Mouse (Mus musculus) ovary, postnatal 36 days (tissue): ENCODE measurements around the gene Cdt1.
"Not testable (repeated sequence)": the region's sequence is repeated elsewhere in the genome, so short reads cannot be mapped to it uniquely, and the experiment has no call there.

Experiments used
- DNase-seq: peaks from one replicate; pipeline ENCODE4 v3.0.0; 2022; ENCODE audit warnings: low spot score, mixed read lengths

The Cdt1 gene

GRCm38 (mm10) chr8:122550234-122550994 is 17.4 kb upstream of the Cdt1 start:
- peak; percentile 66 for DNase-seq

DNA sequence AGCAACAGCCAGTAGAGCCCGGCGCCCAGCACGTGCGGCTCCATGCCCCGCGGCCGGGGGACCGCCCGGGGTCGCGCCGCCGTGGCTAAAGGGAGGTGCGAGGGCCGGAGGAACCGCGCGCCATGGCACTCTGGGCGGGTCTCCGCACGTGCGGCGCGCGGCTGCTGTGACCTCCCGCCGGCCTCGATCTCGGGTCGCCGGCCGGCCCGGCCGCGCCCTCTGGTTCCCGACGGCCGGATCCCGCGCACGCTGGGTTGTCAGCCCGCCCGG is 16.9 kb upstream of the Cdt1 start:
- no peak for DNase-seq

GRCm38 (mm10) chr8:122551265-122552051 is 16.4 kb upstream of the Cdt1 start, which contains the start of gene Piezo1:
Piezo1 (minus strand) TSS chr8:122551329.
- peak; percentile 91 for DNase-seq

DNA sequence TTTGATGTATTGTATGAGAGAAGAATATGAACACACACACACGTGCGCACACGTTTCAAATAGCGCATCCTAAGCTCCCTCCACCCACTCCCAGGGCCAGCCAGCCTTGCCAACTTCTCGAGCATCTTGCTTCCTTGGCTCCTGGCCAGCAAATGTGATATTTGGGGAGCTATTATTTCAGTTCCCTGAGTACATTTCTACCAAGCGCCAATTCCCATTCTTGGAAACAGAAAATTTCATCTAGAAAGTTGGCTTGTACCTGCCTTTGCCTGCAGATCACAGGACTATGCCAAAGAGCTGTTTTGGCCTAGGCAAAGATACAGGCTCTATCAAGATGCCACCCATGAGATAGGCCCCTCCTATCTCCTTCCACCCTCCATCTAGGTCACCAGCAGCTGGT is 13.0 kb upstream of the Cdt1 start:
- no peak for DNase-seq

DNA sequence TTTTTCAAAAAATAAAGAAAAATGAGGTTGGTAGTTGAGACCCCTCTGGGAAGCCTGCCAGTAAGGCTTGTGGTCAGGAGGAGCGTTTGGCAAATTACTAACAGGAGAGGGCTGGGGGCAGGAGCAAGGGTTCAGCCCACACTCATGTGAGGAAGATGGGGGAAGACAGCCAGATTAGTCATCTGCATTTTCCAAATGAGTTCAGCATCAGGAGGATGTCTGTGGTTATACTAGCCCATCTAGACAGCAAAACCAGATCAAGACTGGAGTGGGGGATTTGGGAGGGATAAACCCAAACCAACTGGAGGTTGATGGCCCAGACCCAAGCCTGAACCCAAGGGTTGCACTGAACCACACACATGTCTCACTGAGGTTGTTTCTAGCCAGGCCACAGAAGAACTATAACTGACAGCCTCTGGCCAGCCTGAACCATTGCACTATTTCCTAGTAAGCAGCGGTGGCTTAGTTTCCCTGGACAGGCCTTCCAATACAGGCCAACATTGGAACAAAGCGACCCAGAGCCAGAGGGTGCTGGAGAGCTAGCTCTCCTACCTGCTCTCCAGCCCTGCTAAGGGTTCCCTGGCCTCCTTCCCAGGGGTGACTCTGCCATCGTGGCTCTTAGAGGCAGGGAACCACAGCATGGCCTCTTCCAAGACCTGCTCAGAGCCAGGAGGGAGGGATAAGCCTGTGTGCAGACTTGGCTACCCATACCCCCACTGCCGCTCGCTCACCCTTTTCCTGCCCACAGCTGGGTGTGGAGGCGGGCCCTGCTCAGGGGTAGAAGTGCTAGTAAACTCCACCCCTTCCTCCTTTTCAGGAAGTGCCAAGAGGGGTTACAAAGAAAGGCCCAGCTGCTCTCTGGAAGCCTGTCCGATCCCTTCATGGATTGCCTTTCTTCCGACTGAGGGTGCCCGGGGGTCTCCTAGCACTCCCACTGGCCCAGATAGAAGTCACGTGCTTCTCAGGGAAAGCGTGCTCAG is 11.5 kb upstream of the Cdt1 start:
- peak; percentile 52 for DNase-seq

DNA sequence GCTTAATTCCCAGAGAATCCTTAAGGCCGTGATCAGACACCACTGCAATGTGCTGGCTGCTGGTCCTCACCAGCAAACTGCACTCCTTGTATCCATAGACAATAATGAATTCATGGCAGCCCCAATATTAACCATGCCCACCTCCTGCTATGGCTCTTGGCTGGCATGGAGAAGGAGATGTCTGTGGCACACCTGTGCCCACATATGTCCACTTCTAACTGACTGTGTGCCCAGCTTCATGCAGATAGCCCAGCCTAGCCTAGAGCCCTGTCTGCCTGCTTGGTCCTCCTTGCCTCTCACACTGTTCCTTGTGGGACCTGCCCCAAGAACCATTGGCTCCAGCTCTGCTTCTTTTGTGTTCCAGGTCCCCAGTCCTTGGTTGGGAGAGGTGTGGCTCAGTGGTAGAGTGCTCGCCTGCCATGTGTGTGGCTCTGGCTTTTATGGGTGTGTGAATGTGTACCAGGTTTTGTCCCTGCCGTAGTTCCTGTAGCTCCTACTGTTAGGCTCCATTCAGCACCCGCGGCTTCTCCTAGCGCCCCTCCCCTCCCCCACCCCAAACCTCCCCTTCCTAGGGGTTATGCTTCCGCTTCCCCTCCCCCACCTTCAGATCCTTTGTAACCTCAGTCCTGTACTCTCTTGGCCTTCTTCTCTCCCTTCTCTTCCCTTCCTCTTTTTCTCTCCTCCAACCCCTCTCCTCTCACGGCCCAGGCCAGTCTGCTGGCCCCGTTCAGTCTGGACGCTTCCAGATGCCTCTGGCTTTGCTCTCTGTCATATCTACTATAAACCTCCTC is 10.4 kb upstream of the Cdt1 start:
- no peak for DNase-seq

- DNase-seq: no peak
Observed at GRCm38 (mm10) chr8:122558671-122559349, 9.0 kb upstream of the Cdt1 start.

DNA sequence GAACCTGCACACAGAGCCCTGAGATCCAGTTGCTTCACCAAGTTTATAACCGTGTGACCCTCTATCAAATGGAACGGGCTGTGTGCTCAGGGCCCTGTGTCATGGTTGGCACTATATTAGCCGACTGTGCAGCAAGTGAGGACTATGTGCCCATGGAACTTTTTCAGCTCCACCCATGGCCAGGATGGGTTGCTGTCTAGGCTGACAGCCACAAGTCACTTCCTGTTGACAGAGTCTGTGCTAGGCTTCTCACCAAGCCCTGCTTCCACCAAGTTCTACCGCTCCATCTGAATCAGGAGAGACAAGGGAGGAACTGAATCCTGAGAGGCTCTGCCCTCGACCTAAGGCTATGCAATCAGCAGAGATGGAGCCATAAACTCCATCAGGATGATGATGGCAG is 6.6 kb upstream of the Cdt1 start:
- no peak for DNase-seq

DNA sequence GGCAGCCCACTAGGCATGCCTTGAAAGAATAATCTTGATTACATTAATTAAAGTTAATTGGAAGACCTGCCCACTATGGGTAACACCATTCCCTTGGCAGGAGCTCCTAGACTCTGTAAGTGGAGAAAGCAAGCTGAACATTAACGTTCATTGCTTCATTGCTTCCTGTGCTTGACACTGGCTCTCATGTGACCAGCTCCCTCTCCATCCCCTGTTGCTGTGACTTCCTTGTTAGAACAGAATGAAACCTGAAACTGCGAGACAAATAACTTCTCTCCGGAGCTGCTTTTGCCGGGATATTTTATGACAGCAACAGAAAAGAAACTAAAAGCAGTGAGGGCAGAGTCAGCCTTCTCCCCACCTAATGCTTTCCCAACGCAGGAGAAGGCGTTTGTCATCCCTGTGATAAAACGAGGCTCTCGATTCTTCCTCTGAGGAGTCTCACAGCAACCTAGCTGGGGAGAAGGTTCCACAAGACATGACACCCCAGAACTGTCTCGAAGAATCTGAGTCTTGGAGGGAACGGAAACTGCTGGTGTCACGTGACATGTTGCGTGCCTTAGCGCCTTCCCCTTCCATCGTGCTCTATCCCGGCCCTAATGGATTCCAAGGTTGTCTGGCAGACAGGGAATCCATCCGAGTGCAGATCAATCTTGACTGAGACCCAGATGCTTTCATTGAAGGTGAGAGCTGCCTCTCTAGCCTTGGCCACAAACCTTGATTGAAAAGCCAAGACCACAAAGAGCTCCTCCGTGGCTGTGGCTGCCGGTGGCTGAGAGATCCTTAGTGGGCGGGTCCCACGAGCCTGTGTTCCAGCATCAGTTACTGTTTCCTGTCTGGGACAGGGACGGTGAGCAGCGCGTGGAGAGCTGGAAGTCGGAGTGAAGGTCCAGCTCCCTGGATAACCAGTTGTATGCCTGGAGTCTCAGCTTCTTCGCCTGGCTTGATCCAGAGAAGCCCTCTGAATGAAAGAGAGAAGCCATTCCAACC is 3.2 kb upstream of the Cdt1 start:
- DNase-seq: no peak

DNA sequence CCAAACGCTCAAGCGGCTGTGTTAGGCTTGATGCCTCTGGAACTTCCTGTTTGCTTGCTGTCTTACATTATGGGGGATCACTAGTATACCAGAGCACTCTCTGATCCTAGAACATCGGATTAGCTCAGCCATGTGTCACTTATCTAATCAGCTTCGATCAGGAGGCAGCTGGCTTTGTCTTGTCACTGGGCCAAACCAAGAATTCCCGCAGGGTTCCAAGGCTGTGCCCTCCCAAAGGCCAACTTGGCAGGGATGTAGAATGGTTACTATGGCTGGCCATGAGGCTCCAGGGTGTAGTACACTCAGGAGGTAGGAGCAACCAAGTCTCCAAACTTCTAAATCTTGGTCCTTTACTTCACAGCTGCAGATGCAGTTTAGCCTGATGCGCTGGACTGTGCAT is 1.0 kb upstream of the Cdt1 start:
- peak; percentile 28 for DNase-seq

DNA sequence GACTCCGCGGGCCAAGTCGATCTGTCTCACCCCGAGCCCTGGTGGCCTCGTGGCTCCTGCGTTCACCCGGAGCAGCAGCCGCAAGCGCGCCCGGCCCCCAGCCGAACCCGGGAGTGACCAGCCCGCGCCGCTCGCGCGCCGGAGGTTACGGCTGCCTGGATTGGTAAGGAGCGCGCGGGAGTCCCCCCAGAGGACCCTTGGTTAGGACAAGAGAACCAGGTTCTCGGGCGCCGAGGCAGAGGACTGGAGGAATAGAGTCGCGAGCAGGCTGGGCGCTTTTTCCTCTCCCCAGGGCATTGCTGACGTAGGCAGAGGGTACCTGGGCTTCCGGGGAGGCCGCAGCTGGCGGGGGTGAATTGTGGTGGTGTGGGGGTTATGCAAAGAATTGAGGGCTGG is 292 bp downstream of the Cdt1 start:
- DNase-seq: no peak

DNA sequence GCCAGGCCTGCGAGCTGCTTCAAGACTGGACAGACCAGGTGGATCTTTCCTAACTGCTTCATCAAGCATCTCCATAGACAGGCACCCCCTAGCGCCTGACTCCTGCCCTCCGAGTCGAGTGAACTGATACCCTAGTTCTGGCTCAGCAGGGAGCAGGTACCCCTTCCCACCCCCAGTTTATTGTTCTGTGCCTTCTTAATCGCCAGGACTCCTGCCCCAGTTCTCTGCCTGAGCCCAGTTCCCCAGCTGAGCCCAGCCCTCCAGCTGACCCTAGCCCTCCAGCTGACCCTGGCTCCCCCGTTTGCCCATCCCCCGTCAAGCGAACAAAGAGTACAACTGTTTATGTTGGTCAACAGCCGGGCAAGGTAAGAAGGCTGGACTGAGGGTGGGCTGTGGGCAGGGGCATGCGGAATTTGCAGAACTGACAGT is 1.1 kb downstream of the Cdt1 start:
- no peak for DNase-seq

DNA sequence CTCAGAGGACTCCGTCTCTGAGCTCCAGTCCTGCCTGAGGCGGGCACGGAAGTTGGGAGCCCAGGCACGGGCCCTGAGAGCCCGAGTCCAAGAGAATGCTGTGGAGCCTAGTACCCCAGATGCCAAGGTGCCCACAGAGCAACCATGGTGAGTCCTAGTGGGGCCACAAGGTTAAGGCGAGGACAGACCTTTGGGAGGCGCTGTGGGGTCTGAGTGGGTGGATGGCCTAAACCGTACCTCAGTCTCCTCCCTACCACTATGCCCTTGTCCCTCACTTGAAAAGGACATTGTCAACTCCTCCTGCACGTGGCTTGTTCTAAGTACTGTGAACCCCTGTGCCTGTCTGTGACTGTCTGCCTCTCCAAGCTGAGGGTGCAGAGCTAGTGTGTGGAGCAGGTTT is 1.5 kb downstream of the Cdt1 start:
- DNase-seq: no peak

GRCm38 (mm10) chr8:122569996-122570395 is 2.2 kb downstream of the Cdt1 start:
- DNase-seq: no peak

DNA sequence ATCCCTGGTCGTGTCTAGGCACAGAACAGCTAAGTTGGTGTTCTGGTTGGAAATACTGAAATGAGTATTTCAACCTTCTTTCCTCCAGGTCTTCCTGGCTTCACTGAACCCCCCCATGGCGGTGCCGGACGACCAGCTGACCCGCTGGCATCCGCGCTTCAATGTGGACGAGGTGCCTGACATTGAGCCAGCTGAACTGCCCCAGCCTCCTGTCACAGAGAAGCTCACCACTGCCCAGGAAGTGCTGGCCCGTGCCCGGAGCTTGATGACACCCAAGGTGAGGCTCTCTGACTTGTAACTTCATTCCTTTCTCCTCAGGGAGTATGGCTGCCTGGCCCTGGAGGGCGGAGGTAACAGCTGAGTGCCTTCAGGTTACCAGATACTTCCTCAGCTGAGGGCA is 3.3 kb downstream of the Cdt1 start:
- no peak for DNase-seq

DNA sequence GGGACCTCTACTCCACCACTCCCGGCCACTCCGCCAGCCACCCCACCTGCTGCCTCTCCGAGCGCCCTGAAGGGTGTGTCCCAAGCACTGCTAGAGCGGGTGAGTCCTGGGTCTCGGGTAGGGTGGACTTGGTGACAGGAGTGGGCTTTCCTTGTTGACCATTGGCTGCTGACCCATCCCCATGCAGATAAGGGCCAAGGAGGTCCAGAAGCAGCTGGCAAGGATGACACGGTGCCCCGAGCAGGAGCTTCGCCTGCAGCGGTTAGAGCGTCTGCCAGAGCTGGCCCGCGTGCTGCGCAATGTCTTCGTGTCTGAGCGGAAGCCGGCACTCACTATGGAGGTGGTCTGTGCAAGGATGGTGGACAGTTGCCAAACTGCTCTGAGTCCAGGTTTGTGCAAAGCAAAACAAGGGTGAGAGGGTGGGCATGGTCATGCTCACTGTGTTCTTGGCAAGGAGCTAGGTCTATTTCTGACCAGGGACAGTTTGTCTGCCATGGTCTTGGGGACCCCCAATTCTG is 4.0 kb downstream of the Cdt1 start:
- DNase-seq: no peak

DNA sequence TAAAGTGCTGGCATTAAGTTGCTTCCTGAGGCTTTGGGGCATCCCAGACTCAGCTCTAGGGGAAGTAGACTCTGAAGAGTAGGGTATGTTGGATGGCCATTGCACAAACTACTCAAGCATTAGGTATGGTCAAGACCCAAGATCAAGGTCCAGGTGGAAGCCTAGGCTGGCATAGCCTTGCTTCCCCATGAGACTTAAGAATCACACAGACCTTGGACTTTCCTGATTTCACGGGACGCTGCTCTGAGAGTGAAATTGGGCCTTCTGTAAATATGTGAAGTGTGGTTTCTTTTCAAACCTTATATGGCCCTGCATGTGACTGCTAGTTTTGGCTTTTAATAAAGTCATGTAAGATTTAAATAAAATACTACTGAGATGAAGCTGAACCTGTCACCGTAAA is 4.9 kb downstream of the Cdt1 start:
- no peak for DNase-seq

- not testable (repeated sequence) for DNase-seq
Observed at GRCm38 (mm10) chr8:122573176-122573575, 5.4 kb downstream of the Cdt1 start.

DNA sequence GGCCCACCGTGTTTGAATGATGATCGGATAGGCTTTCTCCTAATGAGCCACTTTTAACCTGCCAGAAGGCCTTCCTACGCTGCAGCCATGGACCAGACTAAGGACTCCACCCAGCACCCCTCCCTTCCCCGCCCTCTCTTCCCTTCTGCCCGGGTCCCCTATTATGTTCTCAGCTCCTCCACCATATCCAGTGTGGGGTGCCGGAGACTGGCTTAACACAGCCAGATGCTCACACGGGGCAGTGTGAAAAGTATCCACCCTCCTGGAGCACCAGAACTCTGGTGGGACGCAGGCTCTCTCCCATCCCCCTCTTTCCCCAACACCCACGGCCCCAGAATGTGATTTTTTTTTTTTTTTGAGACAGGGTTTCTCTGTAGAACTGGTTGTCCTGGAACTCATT is 5.8 kb downstream of the Cdt1 start:
- no peak for DNase-seq

DNA sequence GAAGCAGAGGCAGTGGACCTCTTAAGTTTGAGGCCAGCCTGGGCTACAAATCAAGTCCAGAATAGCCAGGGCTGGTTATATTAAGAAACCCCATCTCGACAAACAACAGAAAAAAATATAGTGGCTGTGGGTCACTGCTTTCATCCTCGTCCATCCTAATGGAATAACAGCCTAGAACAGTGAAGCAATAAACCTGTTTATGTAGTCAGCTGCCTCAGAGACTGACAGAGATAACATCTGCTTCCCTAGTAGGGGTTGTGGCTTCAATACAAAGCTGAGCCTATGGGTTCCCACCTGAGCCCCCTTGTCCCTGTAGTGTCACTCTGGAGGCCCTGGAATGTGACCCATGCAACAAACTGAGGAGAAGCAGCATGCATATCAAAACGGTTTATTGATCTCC is 6.4 kb downstream of the Cdt1 start:
- no peak for DNase-seq
